Mouse (Mus musculus) MEL (cell line): Measurements from ENCODE around the gene Tnip3. TPM values are rescaled to one million over a fixed set of nuclear protein-coding genes. Genes with fewer than 3 reads are reported as not detected.

Source experiments
- DNase-seq: peaks from one replicate; pipeline ENCODE4 v3.0.0; 2011; ENCODE audit warnings: low read depth, low spot score
- H3K27ac ChIP-seq: 2 replicates; pipeline ENCODE4 v1.5.1; 2012; ENCODE audit warnings: low read depth, mild to moderate bottlenecking, control low read depth, low read length, moderate library complexity; ENCODE audit not compliant: control insufficient read depth
- H3K27me3 ChIP-seq, 2 experiments: fragments of 150-350 bp in 1 of 2; sonication (generic) in 1 of 2; 2 replicates each; pipeline ENCODE4 v1.6.1; 2012; ENCODE audit warnings: low read length in 2 of 2, mild to moderate bottlenecking in 2 of 2, improper control_type of control experiment in 1 of 2, moderate library complexity in 1 of 2; ENCODE audit not compliant: insufficient read depth in 2 of 2, control insufficient read depth in 1 of 2
- H3K36me3 ChIP-seq, 2 experiments: 2 replicates each; pipeline ENCODE4 v1.6.1; 2012 to 2014; ENCODE audit warnings: low read length in 2 of 2, improper control_type of control experiment in 1 of 2, inconsistent platforms in 1 of 2, mild to moderate bottlenecking in 1 of 2; ENCODE audit not compliant: insufficient read depth in 2 of 2, control insufficient read depth in 1 of 2
- H3K4me1 ChIP-seq, 2 experiments: fragments of 150-350 bp in 1 of 2; sonication (generic) in 1 of 2; 2 replicates each; pipeline ENCODE4 v1.6.1; 2012; ENCODE audit warnings: low read length in 2 of 2, improper control_type of control experiment in 1 of 2, mild to moderate bottlenecking in 1 of 2; ENCODE audit not compliant: insufficient read depth in 2 of 2, control insufficient read depth in 1 of 2
- H3K4me3 ChIP-seq, 2 experiments: fragments of 150-350 bp in 1 of 2; sonication (generic) in 1 of 2; 2 replicates each; pipeline ENCODE4 v1.5.1; 2012; ENCODE audit warnings: low read depth in 2 of 2, low read length in 2 of 2, mild to moderate bottlenecking in 2 of 2, moderate library complexity in 2 of 2, control low read depth in 1 of 2, improper control_type of control experiment in 1 of 2; ENCODE audit not compliant: control insufficient read depth in 1 of 2, insufficient read depth in 1 of 2
- H3K79me2 ChIP-seq: 2 replicates; pipeline ENCODE4 v1.6.1; 2012; ENCODE audit warnings: mild to moderate bottlenecking, low read length, moderate library complexity; ENCODE audit not compliant: control insufficient read depth, poor library complexity, insufficient read depth
- H3K9ac ChIP-seq: 2 replicates; pipeline ENCODE4 v1.6.1; 2012; ENCODE audit warnings: low read depth, mild to moderate bottlenecking, control low read depth, low read length, moderate library complexity; ENCODE audit not compliant: control insufficient read depth, poor library complexity, severe bottlenecking
- H3K9me3 ChIP-seq: fragments of 150-350 bp; sonication (generic); replicated peaks from 2 replicates; pipeline ENCODE4 v1.6.1; 2012; ENCODE audit warnings: mild to moderate bottlenecking, low read length, improper control_type of control experiment, moderate library complexity; ENCODE audit not compliant: insufficient read depth
- BHLHE40 ChIP-seq: IDR thresholded peaks from 2 replicates; pipeline ENCODE4 v1.6.1; 2012; ENCODE audit warnings: low read depth, mild to moderate bottlenecking, inconsistent platforms, low read length, improper control_type of control experiment, borderline replicate concordance
- CHD2 ChIP-seq: IDR thresholded peaks from 2 replicates; pipeline ENCODE4 v1.6.1; 2011; ENCODE audit warnings: low read length, improper control_type of control experiment
- CTCF ChIP-seq, 3 experiments: IDR thresholded peaks in 2 of 3; conservative IDR thresholded peaks in 1 of 3; 2 replicates each; pipeline ENCODE4 v1.5.1; 2011 to 2012; ENCODE audit warnings: low read length in 3 of 3, low read depth in 2 of 3, mild to moderate bottlenecking in 2 of 3, improper control_type of control experiment in 1 of 3, inconsistent platforms in 1 of 3, mixed read lengths in 1 of 3, moderate library complexity in 1 of 3; ENCODE audit not compliant: control insufficient read depth in 1 of 3, insufficient read depth in 1 of 3, poor library complexity in 1 of 3, severe bottlenecking in 1 of 3
- E2F4 ChIP-seq: IDR thresholded peaks from 2 replicates; pipeline ENCODE4 v1.6.1; 2011; ENCODE audit warnings: low read depth, low read length, improper control_type of control experiment, borderline replicate concordance
- ELF1 ChIP-seq: IDR thresholded peaks from 2 replicates; pipeline ENCODE4 v1.6.1; 2014; ENCODE audit warnings: low read depth, mild to moderate bottlenecking, inconsistent platforms, low read length, improper control_type of control experiment, moderate library complexity
- EP300 ChIP-seq, 2 experiments: IDR thresholded peaks; 2 replicates each; pipeline ENCODE4 v1.6.1; 2011; ENCODE audit warnings: improper control_type of control experiment in 2 of 2, low read length in 2 of 2, low read depth in 1 of 2, mild to moderate bottlenecking in 1 of 2
- ETS1 ChIP-seq: IDR thresholded peaks from 2 replicates; pipeline ENCODE4 v1.6.1; 2012; ENCODE audit warnings: low read depth, mild to moderate bottlenecking, inconsistent platforms, low read length, improper control_type of control experiment, moderate library complexity
- GATA1 ChIP-seq: IDR thresholded peaks from 2 replicates; pipeline ENCODE4 v1.6.1; 2011; ENCODE audit warnings: low read depth, low read length, improper control_type of control experiment
- MYB ChIP-seq: IDR thresholded peaks from 2 replicates; pipeline ENCODE4 v1.6.1; 2011; ENCODE audit warnings: mild to moderate bottlenecking, low read depth, low read length, improper control_type of control experiment
- MYC ChIP-seq: IDR thresholded peaks from 2 replicates; pipeline ENCODE4 v1.6.1; 2011; ENCODE audit warnings: low read depth, mild to moderate bottlenecking, low read length, improper control_type of control experiment, moderate library complexity
- NELFE ChIP-seq: IDR thresholded peaks from 2 replicates; pipeline ENCODE4 v1.6.1; 2011; ENCODE audit warnings: low read depth, low read length, improper control_type of control experiment
- NRF1 ChIP-seq: IDR thresholded peaks from 2 replicates; pipeline ENCODE4 v1.6.1; 2014; ENCODE audit warnings: low read depth, mild to moderate bottlenecking, inconsistent platforms, low read length, improper control_type of control experiment, moderate library complexity; ENCODE audit not compliant: poor library complexity, insufficient read depth, severe bottlenecking
- POLR2AphosphoS2 ChIP-seq: IDR thresholded peaks from 2 replicates; pipeline ENCODE4 v1.6.1; 2011; ENCODE audit warnings: low read length, improper control_type of control experiment
- POLR2AphosphoS5 ChIP-seq: IDR thresholded peaks from 2 replicates; pipeline ENCODE4 v1.6.1; 2012; ENCODE audit warnings: low read depth, borderline replicate concordance, mild to moderate bottlenecking, inconsistent platforms, low read length, moderate library complexity, mixed read lengths
- RAD21 ChIP-seq: IDR thresholded peaks from 2 replicates; pipeline ENCODE4 v1.6.1; 2011; ENCODE audit warnings: mild to moderate bottlenecking, low read depth, low read length, improper control_type of control experiment
- RCOR1 ChIP-seq: IDR thresholded peaks from 2 replicates; pipeline ENCODE4 v1.6.1; 2012; ENCODE audit warnings: low read depth, mild to moderate bottlenecking, inconsistent platforms, low read length, improper control_type of control experiment
- TBP ChIP-seq: IDR thresholded peaks from 2 replicates; pipeline ENCODE4 v1.8.0; 2011; ENCODE audit warnings: low read depth, low read length, improper control_type of control experiment
- TCF12 ChIP-seq: IDR thresholded peaks from 2 replicates; pipeline ENCODE4 v1.6.1; 2014; ENCODE audit warnings: low read depth, mild to moderate bottlenecking, inconsistent platforms, low read length, improper control_type of control experiment, moderate library complexity
- UBTF ChIP-seq: IDR thresholded peaks from 2 replicates; pipeline ENCODE4 v1.6.1; 2012; ENCODE audit warnings: low read depth, mild to moderate bottlenecking, inconsistent platforms, low read length, improper control_type of control experiment, moderate library complexity, borderline replicate concordance; ENCODE audit not compliant: insufficient read depth
- USF2 ChIP-seq, 2 experiments: IDR thresholded peaks; 2 replicates each; pipeline ENCODE4 v1.6.1; 2011 to 2012; ENCODE audit warnings: improper control_type of control experiment in 2 of 2, low read length in 2 of 2, borderline replicate concordance in 1 of 2, inconsistent platforms in 1 of 2, low read depth in 1 of 2, mild to moderate bottlenecking in 1 of 2; ENCODE audit not compliant: insufficient read depth in 1 of 2
- ZC3H11A ChIP-seq: IDR thresholded peaks from 2 replicates; pipeline ENCODE4 v1.6.1; 2012; ENCODE audit warnings: low read depth, mild to moderate bottlenecking, inconsistent platforms, low read length, improper control_type of control experiment
- ZNF384 ChIP-seq: IDR thresholded peaks from 2 replicates; pipeline ENCODE4 v1.6.1; 2012; ENCODE audit warnings: low read depth, mild to moderate bottlenecking, inconsistent platforms, low read length, improper control_type of control experiment
- polyA plus RNA-seq, 2 experiments: library from polyadenylated mRNA; stranded (reverse) in 1 of 2; unstranded in 1 of 2; fragments of >175 nt in 1 of 2; fragments of >200 nt in 1 of 2; gene quantifications; 2 replicates each; pipeline versions ENCODE4 v1.2.1 to v1.2.4; 2012; ENCODE audit warnings: low replicate concordance in 2 of 2, low read depth in 1 of 2; ENCODE audit not compliant: insufficient read length in 2 of 2, insufficient read depth in 1 of 2, missing spikeins in 1 of 2
- total RNA-seq: library from RNA; depleted of rRNA; stranded (reverse); fragments of 300-350 nt; gene quantifications from 2 replicates; pipeline ENCODE4 v1.2.3, GENCODE M21; 2012

Tnip3 gene
- total and polyA plus RNA-seq, 3 experiments = 0.99 TPM; not detected in 2

DNA sequence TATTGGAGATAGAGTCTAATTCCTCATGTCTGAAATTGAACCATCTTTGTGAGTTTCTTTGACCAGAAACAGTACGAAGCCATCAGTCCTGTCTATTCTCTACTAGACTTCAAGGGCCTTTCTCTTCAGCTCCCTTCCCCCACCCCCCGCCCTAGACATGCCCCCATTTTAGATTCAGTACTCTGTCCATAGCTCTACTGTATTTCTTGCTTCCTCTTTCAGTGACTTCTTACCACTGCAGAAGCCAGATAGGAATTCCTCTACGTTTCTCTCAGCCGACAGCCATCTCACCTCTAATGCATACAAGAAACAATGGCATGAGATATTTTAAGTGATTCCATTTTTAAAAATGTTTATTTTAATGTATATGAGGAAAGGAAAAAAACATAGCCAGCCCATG, 136.2 kb downstream of the Tnip3 start:
- no peaks in the 10 kb centered on the region for H3K36me3 ChIP-seq
- H3K79me2 ChIP-seq = no peaks in the 10 kb centered on the region
- no peaks in the 10 kb centered on the region for H3K4me1 ChIP-seq
- DNase-seq = no peak
- no peak overlapping the region for H3K9ac ChIP-seq
- H3K27me3 ChIP-seq = peaks cover 0 to 2% of the 10 kb centered on the region in 2 experiments; a peak in 2 of 4 replicates
- H3K4me3 ChIP-seq = no peak overlapping the region
- TF ChIP-seq EP300 (IDR thresholded peaks at IDR 0.05; ENCODE audit: low read depth in 1 of 2, low read length in 2 of 2) = no peak
- no peak for TF ChIP-seq NELFE
- no peak for TF ChIP-seq POLR2AphosphoS2
- no peak for TF ChIP-seq MYC
- TF ChIP-seq RAD21 = no peak
- TF ChIP-seq UBTF = no peak
- no peak for TF ChIP-seq CHD2
- TF ChIP-seq NRF1 = no peak
- no peak for TF ChIP-seq RCOR1
- TF ChIP-seq TCF12 = no peak
- no peak for TF ChIP-seq ETS1
- no peak for TF ChIP-seq E2F4
- TF ChIP-seq ZC3H11A = no peak
- no peak for TF ChIP-seq MYB
- no peak for TF ChIP-seq USF2 (IDR thresholded peaks at IDR 0.05; ENCODE audit: borderline replicate concordance in 1 of 2, insufficient read depth in 1 of 2, low read depth in 1 of 2, low read length in 2 of 2)
- no peak overlapping the region for H3K27ac ChIP-seq
- no peaks in the 10 kb centered on the region for H3K9me3 ChIP-seq

- Histone ChIP-seq H3K27me3 (peaks cover 0 to 3% of the 10 kb centered on the region in 2 experiments; a peak in 3 of 4 replicates), H3K4me1 (no peaks in the 10 kb centered on the region), H3K36me3 (no peaks in the 10 kb centered on the region), H3K9ac (no peak overlapping the region), H3K4me3 (no peak overlapping the region), H3K27ac (no peak overlapping the region), H3K9me3 (no peaks in the 10 kb centered on the region), H3K79me2 (no peaks in the 10 kb centered on the region)
- no peak for DNase-seq
- TF ChIP-seq NRF1 (no peak), BHLHE40 (no peak), ZNF384 (no peak), TCF12 (no peak), CTCF (IDR thresholded peaks at IDR 0.05 in 2 of 3, conservative IDR thresholded peaks at IDR 0.05 in 1 of 3; ENCODE audit: control insufficient read depth in 1 of 3, insufficient read depth in 1 of 3, low read depth in 2 of 3, low read length in 3 of 3, poor library complexity in 1 of 3, severe bottlenecking in 1 of 3) (no peak), MYB (no peak), POLR2AphosphoS5 (no peak), ELF1 (no peak), GATA1 (no peak), ETS1 (no peak), UBTF (no peak), RAD21 (no peak), TBP (no peak)
Observed at GRCm38 (mm10) chr6:65662050-65662449, 136.9 kb downstream of the Tnip3 start.
